Mouse (Mus musculus) C2C12 (cell line): ENCODE results near the gene Ahdc1. TPM values are rescaled to one million over a fixed set of nuclear protein-coding genes. Genes with fewer than 3 reads are reported as not detected.
"Not testable (repeated sequence)": the region's sequence is repeated elsewhere in the genome, so short reads cannot be mapped to it uniquely, and the experiment has no call there.

ENCODE experiments used
- H3K27me3 ChIP-seq: one replicate; pipeline ENCODE4 v1.6.1; 2011; ENCODE audit not compliant: control insufficient read depth, insufficient read depth, insufficient read length
- H3K36me3 ChIP-seq: one replicate; pipeline ENCODE4 v1.6.1; 2011; ENCODE audit not compliant: control insufficient read depth, insufficient read depth
- H3K4me3 ChIP-seq: one replicate; pipeline ENCODE4 v1.5.1; 2011; ENCODE audit warnings: mild to moderate bottlenecking, control low read depth; ENCODE audit not compliant: poor library complexity, insufficient read depth, severe bottlenecking
- H3K79me2 ChIP-seq: one replicate; pipeline ENCODE4 v1.6.1; 2011; ENCODE audit not compliant: control insufficient read depth, insufficient read depth
- H3K79me3 ChIP-seq: one replicate; pipeline ENCODE4 v1.6.1; 2011; ENCODE audit warnings: low read depth, control low read depth
- H3ac ChIP-seq: one replicate; pipeline ENCODE3; 2011; ENCODE audit warnings: low read depth; ENCODE audit not compliant: control insufficient read depth, insufficient read length
- CEBPB ChIP-seq: IDR thresholded peaks from one replicate; pipeline ENCODE4 v1.6.1; 2011; ENCODE audit warnings: low read depth, mild to moderate bottlenecking, control low read depth, moderate library complexity
- CTCF ChIP-seq: IDR thresholded peaks from one replicate; pipeline ENCODE4 v1.5.1; 2011; ENCODE audit not compliant: control insufficient read depth, insufficient read depth, insufficient read length
- FOSL1 ChIP-seq: IDR thresholded peaks from one replicate; pipeline ENCODE4 v1.8.0; 2011; ENCODE audit warnings: mild to moderate bottlenecking, low read length; ENCODE audit not compliant: poor library complexity, insufficient read depth, severe bottlenecking
- MAX ChIP-seq: IDR thresholded peaks from one replicate; pipeline ENCODE4 v1.6.1; 2011; ENCODE audit warnings: mild to moderate bottlenecking, control low read depth
- MYOD1 ChIP-seq: IDR thresholded peaks from one replicate; pipeline ENCODE4 v1.6.1; 2011; ENCODE audit warnings: low read depth; ENCODE audit not compliant: control insufficient read depth, insufficient read length
- MYOG ChIP-seq: IDR thresholded peaks from one replicate; pipeline ENCODE4 v1.6.1; 2011; ENCODE audit not compliant: control insufficient read depth, insufficient read length; ENCODE audit errors: extremely low read depth
- USF1 ChIP-seq: IDR thresholded peaks from one replicate; pipeline ENCODE4 v1.6.1; 2011; ENCODE audit warnings: low read depth, mild to moderate bottlenecking, control low read depth, moderate library complexity
- polyA plus RNA-seq: library from polyadenylated mRNA; unstranded; fragments of >200 nt; fragmentation: generic; extraction: Trizol; gene quantifications from one replicate; pipeline ENCODE4 v1.2.1, GENCODE M21; 2012; ENCODE audit warnings: missing spikeins

Gene Ahdc1
- polyA plus RNA-seq, 1 experiment = 27.9 TPM

DNA sequence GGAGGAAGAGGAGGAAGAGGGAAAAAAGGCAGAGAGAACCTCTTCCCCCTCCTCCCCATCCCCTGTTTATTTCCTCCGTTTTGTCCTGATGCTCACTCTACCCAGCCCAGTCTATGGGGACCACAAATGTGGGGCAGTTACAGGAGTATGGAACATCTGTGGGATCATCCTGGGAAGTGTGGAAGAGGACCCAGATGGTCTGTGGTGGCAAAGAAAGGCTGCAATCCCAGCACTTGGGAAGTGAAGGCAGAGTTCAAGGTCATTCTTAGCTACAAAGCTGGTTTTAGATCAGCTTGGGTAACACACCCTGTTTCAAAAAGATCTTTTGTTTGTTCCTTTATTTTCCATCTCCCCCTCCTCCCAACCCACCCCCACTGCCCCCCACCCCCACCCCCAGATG lies 83.2 kb downstream of the Ahdc1 start:
- Histone ChIP-seq H3K79me2 (no peaks in the 10 kb centered on the region), H3K36me3 (no peaks in the 10 kb centered on the region), H3ac (no peak overlapping the region), H3K4me3 (no peak overlapping the region), H3K27me3 (no peaks in the 10 kb centered on the region), H3K79me3 (no peaks in the 10 kb centered on the region)
- TF ChIP-seq MAX (no peak), MYOD1 (no peak), CEBPB (no peak), USF1 (no peak), FOSL1 (no peak), MYOG (no peak)

- no peak for TF ChIP-seq CEBPB
- TF ChIP-seq FOSL1 = no peak
- no peak for TF ChIP-seq USF1
- TF ChIP-seq MYOG = no peak
- no peak for TF ChIP-seq CTCF
- no peak for TF ChIP-seq MYOD1
- TF ChIP-seq MAX = no peak
- H3K4me3 ChIP-seq = no peak overlapping the region
- H3K79me3 ChIP-seq = no peaks in the 10 kb centered on the region
These were observed 84.1 kb downstream of the Ahdc1 start for GRCm38 (mm10) chr4:133094936-133095733.

GRCm38 (mm10) chr4:133095734-133096065 lies 84.6 kb downstream of the Ahdc1 start:
- not testable (repeated sequence) for H3K36me3 ChIP-seq, H3K27me3 ChIP-seq, H3K79me3 ChIP-seq, H3K4me3 ChIP-seq, H3ac ChIP-seq, H3K79me2 ChIP-seq

More at GRCm38 (mm10) chr4:133094936-133095733, 84.1 kb downstream of the Ahdc1 start:
- no peaks in the 10 kb centered on the region for H3K79me2 ChIP-seq
- no peaks in the 10 kb centered on the region for H3K27me3 ChIP-seq
- no peaks in the 10 kb centered on the region for H3K36me3 ChIP-seq
- H3ac ChIP-seq = no peak overlapping the region

GRCm38 (mm10) chr4:133096671-133097070 lies 85.6 kb downstream of the Ahdc1 start:
- H3K4me3 ChIP-seq, H3ac ChIP-seq, H3K36me3 ChIP-seq, H3K27me3 ChIP-seq, H3K79me2 ChIP-seq, H3K79me3 ChIP-seq: not testable (repeated sequence)

DNA sequence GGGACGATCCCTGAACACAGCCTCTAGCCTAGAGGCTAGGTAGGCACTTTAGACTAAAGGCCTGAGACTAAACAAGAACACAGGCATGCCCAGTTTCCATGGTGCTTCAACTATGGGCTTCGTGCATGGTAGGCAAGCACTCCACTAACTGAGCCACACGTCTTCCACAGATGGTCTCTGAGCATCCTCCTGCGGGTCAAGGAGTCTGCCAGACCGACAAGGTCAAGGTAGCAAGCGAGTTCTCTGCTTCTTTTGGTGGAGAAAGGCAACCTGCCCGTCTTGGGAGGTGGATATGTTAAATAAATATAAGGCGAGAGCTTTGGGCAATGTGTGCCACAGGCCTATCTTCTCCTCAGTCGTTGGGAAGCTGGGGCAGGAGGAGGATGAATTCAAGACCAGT lies 90.7 kb downstream of the Ahdc1 start:
- Histone ChIP-seq H3K79me3 (no peaks in the 10 kb centered on the region), H3K4me3 (no peak overlapping the region), H3K27me3 (no peaks in the 10 kb centered on the region), H3K79me2 (no peaks in the 10 kb centered on the region), H3K36me3 (no peaks in the 10 kb centered on the region), H3ac (no peak overlapping the region)
- TF ChIP-seq CTCF = no peak
- no peak for TF ChIP-seq MYOG
- TF ChIP-seq CEBPB = no peak
- no peak for TF ChIP-seq MAX
- TF ChIP-seq FOSL1 = no peak
- no peak for TF ChIP-seq MYOD1
- TF ChIP-seq USF1 = no peak

DNA sequence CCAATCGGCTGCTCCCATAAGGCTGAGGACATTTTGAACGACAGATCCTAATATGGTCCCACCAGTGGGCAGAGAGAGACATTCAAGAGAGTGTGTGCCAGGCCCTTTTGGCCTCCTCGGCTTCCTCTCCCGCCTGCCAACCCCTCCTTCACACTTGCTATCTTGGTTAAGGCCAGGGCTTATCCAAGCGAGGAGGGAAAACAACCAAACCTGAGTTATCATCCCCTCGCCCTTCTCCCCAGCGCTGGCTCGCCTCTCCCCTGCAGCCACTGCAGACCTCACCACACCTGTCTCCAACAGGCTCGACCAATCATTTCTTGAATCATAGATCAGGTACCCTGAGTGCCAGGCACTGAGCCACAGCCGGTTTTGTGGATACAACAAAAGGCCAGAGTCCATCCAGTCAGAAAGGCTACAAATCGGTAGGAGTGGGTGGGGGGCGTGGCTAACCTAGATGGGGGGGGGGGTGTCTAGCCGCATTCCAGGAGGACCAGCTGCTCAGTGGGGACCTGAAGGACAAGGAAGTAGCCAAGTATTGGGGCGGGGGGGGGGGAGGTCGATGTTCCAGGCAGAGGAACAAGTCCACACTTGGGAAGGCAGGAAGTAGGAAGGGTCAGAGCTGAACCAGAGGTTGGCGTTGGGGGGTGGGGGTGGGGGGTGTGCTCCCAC lies 92.6 kb downstream of the Ahdc1 start:
- no peaks in the 10 kb centered on the region for H3K79me2 ChIP-seq
- no peak overlapping the region for H3K4me3 ChIP-seq
- no peak overlapping the region for H3ac ChIP-seq
- H3K27me3 ChIP-seq = no peaks in the 10 kb centered on the region
- H3K36me3 ChIP-seq = no peaks in the 10 kb centered on the region
- no peak for TF ChIP-seq FOSL1
- TF ChIP-seq MYOG = no peak
- no peak for TF ChIP-seq MAX
- no peak for TF ChIP-seq CEBPB
- TF ChIP-seq MYOD1 = no peak
- no peak for TF ChIP-seq CTCF
- TF ChIP-seq USF1 = no peak
- no peaks in the 10 kb centered on the region for H3K79me3 ChIP-seq

GRCm38 (mm10) chr4:133104194-133104569 lies 93.1 kb downstream of the Ahdc1 start:
- TF ChIP-seq MYOG (no peak), CEBPB (no peak), FOSL1 (no peak), CTCF (no peak), USF1 (no peak), MYOD1 (no peak), MAX (no peak)

More at GRCm38 (mm10) chr4:133104194-133104569, 93.1 kb downstream of the Ahdc1 start:
- Histone ChIP-seq H3K79me3 (no peaks in the 10 kb centered on the region), H3ac (no peak overlapping the region), H3K27me3 (no peaks in the 10 kb centered on the region), H3K4me3 (no peak overlapping the region), H3K79me2 (no peaks in the 10 kb centered on the region), H3K36me3 (no peaks in the 10 kb centered on the region)
